Mouse (Mus musculus): ENCODE results near the gene Nudt3. TPM values are rescaled to one million over a fixed set of nuclear protein-coding genes. Genes with fewer than 3 reads are reported as not detected.

Gene Nudt3
- total RNA-seq, 2 experiments from 2014 or later, result 218 to 230 TPM

- no peak for DNase-seq
- intact Hi-C loops (cut with DNase I; ENCODE audit: low total_unique reads), result no loop called here
These were observed 12.4 kb downstream of the Nudt3 start for GRCm38 (mm10) chr17:27610679-27611518.

- intact Hi-C loops (cut with DNase I; ENCODE audit: low total_unique reads), result no loop called here
These were observed 13.7 kb downstream of the Nudt3 start for GRCm38 (mm10) chr17:27609576-27609975.

GRCm38 (mm10) chr17:27603522-27604234 lies 19.6 kb downstream of the Nudt3 start:
- DNase-seq, result peak; percentile 59
- intact Hi-C loops (cut with DNase I; ENCODE audit: low total_unique reads), result no loop called here

More at GRCm38 (mm10) chr17:27609576-27609975, 13.7 kb downstream of the Nudt3 start:
- no peak for DNase-seq

GRCm38 (mm10) chr17:27603036-27603435 lies 20.3 kb downstream of the Nudt3 start:
- intact Hi-C loops (cut with DNase I; ENCODE audit: low total_unique reads), result no loop called here

GRCm38 (mm10) chr17:27600869-27601268 lies 22.4 kb downstream of the Nudt3 start:
- no peak for DNase-seq

More at GRCm38 (mm10) chr17:27603036-27603435, 20.3 kb downstream of the Nudt3 start:
- DNase-seq, result no peak

GRCm38 (mm10) chr17:27600286-27600685 lies 23.0 kb downstream of the Nudt3 start:
- intact Hi-C loops (cut with DNase I; ENCODE audit: low total_unique reads), result no loop called here

More at GRCm38 (mm10) chr17:27600869-27601268, 22.4 kb downstream of the Nudt3 start:
- intact Hi-C loops (cut with DNase I; ENCODE audit: low total_unique reads), result no loop called here

GRCm38 (mm10) chr17:27596376-27597190 lies 26.7 kb downstream of the Nudt3 start:
- no peak for DNase-seq
- intact Hi-C loops (cut with DNase I; ENCODE audit: low total_unique reads), result no loop called here

More at GRCm38 (mm10) chr17:27600286-27600685, 23.0 kb downstream of the Nudt3 start:
- no peak for DNase-seq

GRCm38 (mm10) chr17:27595659-27596375 lies 27.5 kb downstream of the Nudt3 start:
- intact Hi-C loops (cut with DNase I; ENCODE audit: low total_unique reads), result no loop called here
- DNase-seq, result no peak

GRCm38 (mm10) chr17:27592565-27592910 lies 30.8 kb downstream of the Nudt3 start:
- no peak for DNase-seq
- intact Hi-C loops (cut with DNase I; ENCODE audit: low total_unique reads), result no loop called here

- intact Hi-C loops (cut with DNase I; ENCODE audit: low total_unique reads), result no loop called here
- DNase-seq, result no peak
These were observed 31.3 kb downstream of the Nudt3 start for GRCm38 (mm10) chr17:27591826-27592564.

- intact Hi-C loops (cut with DNase I; ENCODE audit: low total_unique reads), result no loop called here
These were observed 35.1 kb downstream of the Nudt3 start for GRCm38 (mm10) chr17:27588231-27588630.

GRCm38 (mm10) chr17:27587252-27587651 lies 36.0 kb downstream of the Nudt3 start:
- DNase-seq, result peak; percentile 67
- intact Hi-C loops (cut with DNase I; ENCODE audit: low total_unique reads), result no loop called here

More at GRCm38 (mm10) chr17:27588231-27588630, 35.1 kb downstream of the Nudt3 start:
- no peak for DNase-seq

- intact Hi-C loops (cut with DNase I; ENCODE audit: low total_unique reads), result no loop called here
- DNase-seq, result no peak
These were observed 36.6 kb downstream of the Nudt3 start for GRCm38 (mm10) chr17:27586661-27587060.

GRCm38 (mm10) chr17:27583185-27583894 lies 40.0 kb downstream of the Nudt3 start:
- DNase-seq, result no peak
- intact Hi-C loops (cut with DNase I; ENCODE audit: low total_unique reads), result no loop called here

GRCm38 (mm10) chr17:27580392-27581068 lies 42.8 kb downstream of the Nudt3 start:
- intact Hi-C loops (cut with DNase I; ENCODE audit: low total_unique reads), result no loop called here
- DNase-seq, result no peak

GRCm38 (mm10) chr17:27579816-27580215 lies 43.5 kb downstream of the Nudt3 start:
- intact Hi-C loops (cut with DNase I; ENCODE audit: low total_unique reads), result no loop called here
- no peak for DNase-seq

GRCm38 (mm10) chr17:27578487-27578886 lies 44.8 kb downstream of the Nudt3 start:
- intact Hi-C loops (cut with DNase I; ENCODE audit: low total_unique reads), result no loop called here
- DNase-seq, result no peak

Measured in gastrocnemius, postnatal 14 days (tissue).